Mouse (Mus musculus) adrenal gland, postnatal 0 days (tissue): ENCODE results near the gene Gm11099. TPM values are rescaled to one million over a fixed set of nuclear protein-coding genes. Genes with fewer than 3 reads are reported as not detected.

ENCODE experiments used
- polyA plus RNA-seq: library from polyadenylated mRNA; unstranded; fragments of >200 nt; fragmentation: Nextera tagmentation; extraction: Ambion mirVana; gene quantifications from 2 replicates; pipeline ENCODE4 v1.2.1, GENCODE M21; 2015

The Gm11099 gene
- not detected in 2 replicates for polyA plus RNA-seq

DNA sequence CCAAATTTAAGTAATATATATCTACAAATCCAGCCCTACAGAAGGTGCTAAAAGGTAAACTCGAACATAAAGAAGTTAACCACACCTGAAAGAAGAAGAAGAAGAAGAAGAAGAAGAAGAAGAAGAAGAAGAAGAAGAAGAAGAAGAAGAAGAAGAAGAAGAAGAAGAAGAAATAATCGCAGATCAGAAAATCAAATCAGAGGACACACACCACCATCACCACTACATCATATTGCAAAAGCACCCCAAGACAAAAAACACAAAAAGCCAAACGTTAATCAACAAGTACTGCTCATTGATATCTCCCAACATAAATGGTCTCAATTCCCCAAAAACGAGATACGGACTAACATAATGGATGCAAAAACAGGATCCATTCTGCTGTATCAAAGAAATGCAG, at the start of gene Gm11099:
Gm11099 (plus strand) TSS at position 301 of the 400 bp plus-strand sequence.

